Mouse (Mus musculus): Measurements from ENCODE around the gene Gm5114. TPM values are rescaled to one million over a fixed set of nuclear protein-coding genes. Genes with fewer than 3 reads are reported as not detected.

Gene Gm5114
- not detected for polyA plus RNA-seq (2017; shearing (Covaris generic))

DNA sequence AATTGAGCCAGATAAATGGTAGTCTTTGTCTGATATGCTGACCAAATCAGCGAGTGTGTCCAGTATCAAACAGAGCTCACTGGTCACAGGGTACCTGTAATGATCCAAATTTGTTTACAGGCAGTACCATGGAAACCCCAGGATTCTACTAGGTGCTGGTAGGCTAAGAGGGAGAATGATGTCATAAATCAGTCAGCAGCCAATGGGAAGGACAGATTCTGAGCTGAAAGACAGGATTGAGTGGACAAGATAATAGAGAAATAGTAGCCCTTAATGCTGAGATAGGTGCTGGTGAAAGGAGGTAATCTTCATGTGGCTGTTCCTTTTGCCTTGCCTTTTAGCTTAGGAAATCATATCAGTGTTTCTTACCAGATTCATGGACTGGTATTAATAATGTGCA lies at the start of gene Gm5114:
Gene Gm5114, minus strand, starts transcription at position 101 of the 400 bp plus-strand sequence.

Other genes starting within 250 kb of the Gm5114 start
- gene Zfp619, start 104.6 kb upstream of the Gm5114 start, polyA plus RNA-seq (2017; shearing (Covaris generic)): 2.3 TPM

All from activated CD4-positive, CD25-positive, alpha-beta regulatory T cell, adult 9 weeks (primary cell).